Mouse (Mus musculus) macrophage (primary cell): ENCODE data around the gene Tuba4a. TPM values are rescaled to one million over a fixed set of nuclear protein-coding genes. Genes with fewer than 3 reads are reported as not detected.

Source experiments
- H3K27ac ChIP-seq: fragments of 350-480 bp; formaldehyde crosslinking; 2 replicates; pipeline ENCODE4 v1.9.0; 2021
- H3K36me3 ChIP-seq: fragments of 350-480 bp; formaldehyde crosslinking; 2 replicates; pipeline ENCODE4 v1.9.0; 2021; ENCODE audit errors: inconsistent target
- H3K4me3 ChIP-seq: fragments of 350-480 bp; formaldehyde crosslinking; 2 replicates; pipeline ENCODE4 v1.9.0; 2021; ENCODE audit errors: inconsistent target
- H3K79me2 ChIP-seq: fragments of 350-480 bp; formaldehyde crosslinking; 2 replicates; pipeline ENCODE4 v1.9.0; 2021; ENCODE audit errors: inconsistent target
- WGBS: methylation state at CpG from one replicate; pipeline ENCODE4 v1.1.7; 2026; ENCODE audit warnings: inconsistent platforms; ENCODE audit not compliant: missing documents; 5-methylcytosine and 5-hydroxymethylcytosine counted together
- polyA plus RNA-seq: library from polyadenylated mRNA; stranded (reverse); fragments of 250-400 nt; gene quantifications from 3 replicates; pipeline ENCODE4 v1.2.4, GENCODE M21; 2018; ENCODE audit warnings: inconsistent platforms

Tuba4a gene
- polyA plus RNA-seq, 1 experiment from 2014 or later: 23.4 TPM

DNA sequence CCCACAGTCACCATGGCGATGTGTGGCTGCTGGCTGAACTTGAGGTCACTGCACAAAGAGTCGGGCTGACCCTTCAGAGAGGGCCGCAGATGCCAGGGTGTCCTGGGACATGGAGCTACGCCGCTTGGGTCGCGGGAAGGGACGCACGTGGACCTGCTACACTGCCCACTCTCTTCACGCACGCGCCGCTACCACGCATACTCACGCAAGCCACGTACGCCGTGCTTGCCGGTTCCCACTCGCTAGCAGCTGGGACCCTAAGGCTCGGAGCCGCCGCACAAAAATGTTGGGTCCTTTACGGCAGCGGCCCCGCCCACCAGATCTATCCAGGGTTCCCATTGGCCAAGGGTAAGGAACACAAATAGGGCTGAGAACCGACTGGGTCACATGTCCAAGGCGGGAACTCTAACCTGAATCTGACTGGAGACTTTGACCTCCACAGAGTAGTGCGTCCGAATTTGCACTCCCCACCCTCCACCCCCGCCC is 39.5 kb downstream of the Tuba4a start, which contains the start of gene Abcb6:
TSS of gene Abcb6 (minus strand) at position 288 of the 486 bp plus-strand sequence.
- under 1% methylated on average over 31 of the region's 31 CpGs for WGBS
- Histone ChIP-seq H3K4me3 (peak within 1 kb of the TSS; percentile 44), H3K27ac (no peak within 1 kb of the TSS), H3K36me3 (peaks cover 33% of the 10 kb centered on the region), H3K79me2 (no peaks in the 10 kb centered on the region)

GRCm38 (mm10) chr1:75179334-75180104 is 40.1 kb downstream of the Tuba4a start:
- no peak overlapping the region for H3K27ac ChIP-seq
- WGBS: 3% methylated on average over 23 of the region's 23 CpGs
- peak overlapping the region; percentile 44 for H3K4me3 ChIP-seq
- H3K36me3 ChIP-seq: peaks cover 27% of the 10 kb centered on the region
- H3K79me2 ChIP-seq: no peaks in the 10 kb centered on the region

DNA sequence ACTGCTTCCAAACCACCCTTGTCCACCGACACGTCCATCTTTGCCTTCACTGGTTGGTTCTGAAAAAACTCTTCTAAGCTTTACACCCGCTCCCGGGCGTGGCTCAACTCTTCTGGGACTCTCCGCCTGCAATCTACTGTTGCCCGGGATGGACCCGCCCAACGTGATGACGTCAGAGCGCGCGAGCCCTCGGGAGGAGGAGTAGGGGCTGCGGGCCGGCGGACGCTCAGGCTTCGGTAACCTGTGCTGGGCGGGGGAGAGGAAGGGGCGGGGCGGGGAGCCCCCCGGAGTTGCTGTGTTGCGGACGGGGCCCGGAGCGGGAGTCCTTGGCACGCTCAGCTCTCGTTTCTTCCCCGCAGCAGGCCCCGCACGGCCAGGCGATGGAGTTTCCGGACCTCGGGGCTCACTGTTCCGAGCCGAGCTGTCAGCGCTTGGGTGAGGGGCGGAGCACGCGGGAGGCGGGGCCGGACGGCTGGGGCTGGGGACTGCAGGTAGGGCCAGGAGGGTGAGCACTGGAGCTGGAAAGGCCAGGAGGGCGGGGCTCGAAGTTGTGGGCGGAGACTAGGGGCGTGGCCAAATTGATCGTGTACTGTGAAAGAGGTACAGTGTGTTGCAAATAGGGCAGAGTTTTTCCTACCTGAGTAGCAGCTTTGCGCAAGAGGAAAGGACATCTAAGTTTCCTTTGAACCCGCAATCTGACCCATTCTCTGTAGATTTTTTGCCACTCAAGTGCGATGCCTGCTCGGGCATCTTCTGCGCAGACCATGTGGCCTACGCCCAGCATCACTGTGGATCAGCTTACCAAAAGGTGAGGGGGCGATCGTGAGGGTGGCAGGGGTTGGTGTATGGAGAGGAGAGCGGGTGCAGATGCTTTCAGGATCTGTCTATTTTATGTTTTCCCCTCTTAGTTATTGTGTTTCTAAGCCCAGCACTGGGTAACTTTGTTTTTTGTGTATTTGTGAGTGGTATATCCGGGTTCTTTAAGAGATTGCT is 50.9 kb downstream of the Tuba4a start, which contains the start of gene Zfand2b:
TSS of gene Zfand2b (plus strand) at position 175 of the 993 bp plus-strand sequence.
- H3K4me3 ChIP-seq: peak within 1 kb of the TSS; percentile 21
- 0 out of 2 replicates have a peak within 1 kb of the TSS, but pooled peaks have one; percentile 25 for H3K27ac ChIP-seq
- H3K79me2 ChIP-seq: no peaks in the 10 kb centered on the region
- peaks cover 34% of the 10 kb centered on the region for H3K36me3 ChIP-seq
- 6% methylated on average over 58 of the region's 59 CpGs for WGBS

DNA sequence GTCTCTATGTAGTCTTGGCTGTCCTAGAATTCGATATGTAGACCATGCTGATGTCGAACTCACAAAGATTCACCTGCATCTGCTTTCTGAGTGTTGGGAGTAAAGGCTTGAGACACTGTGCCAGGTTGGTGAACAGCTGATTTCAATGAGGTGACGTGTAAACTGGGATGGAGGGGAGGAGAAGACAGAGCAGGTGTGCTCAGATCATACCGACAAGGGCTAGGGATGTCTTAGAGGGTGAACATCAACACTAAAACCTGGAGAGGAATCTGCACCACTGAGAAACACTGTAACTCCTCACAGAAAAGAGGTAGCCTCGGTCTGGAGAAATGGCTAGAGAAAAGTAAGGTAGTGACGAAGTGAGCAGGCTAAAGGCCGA is 51.6 kb downstream of the Tuba4a start:
- Histone ChIP-seq H3K4me3 (peak overlapping the region; percentile 21), H3K36me3 (peaks cover 29% of the 10 kb centered on the region), H3K79me2 (no peaks in the 10 kb centered on the region), H3K27ac (0 out of 2 replicates have a peak overlapping the region, but pooled peaks have one; percentile 25)
- 19% methylated on average over 7 of the region's 7 CpGs for WGBS

Other genes with a start within 250 kb of the Tuba4a start
- gene Nhej1, start 94.7 kb downstream of the Tuba4a start, polyA plus RNA-seq: 2.1 to 3.5 TPM (median 2.5 TPM) in 3 replicates
- gene Slc23a3, start 86.0 kb downstream of the Tuba4a start, polyA plus RNA-seq: not detected in 3 replicates
- 52.3 to 87.8 TPM (median 60.4 TPM) in 3 replicates for gene Cnppd1, start 77.2 kb downstream of the Tuba4a start, polyA plus RNA-seq
- 56.8 to 88.1 TPM (median 67.2 TPM) in 3 replicates for gene Retreg2, start 77.1 kb downstream of the Tuba4a start, polyA plus RNA-seq
- gene Zfand2b, start 51.2 kb downstream of the Tuba4a start, polyA plus RNA-seq: 16.6 to 24.7 TPM (median 21.2 TPM) in 3 replicates
- gene Abcb6, start 39.5 kb downstream of the Tuba4a start, polyA plus RNA-seq: 5.1 to 12.7 TPM (median 6.4 TPM) in 3 replicates
- 7.3 to 11.6 TPM (median 9.2 TPM) in 3 replicates for gene Ankzf1, start 27.7 kb downstream of the Tuba4a start, polyA plus RNA-seq
- 9.0 to 21.6 TPM (median 10.2 TPM) in 3 replicates for gene Atg9a, start 27.7 kb downstream of the Tuba4a start, polyA plus RNA-seq
- gene Glb1l, start 9.1 kb downstream of the Tuba4a start, polyA plus RNA-seq: 9.8 to 15.2 TPM (median 13.2 TPM) in 3 replicates
- gene Stk16, start 9.0 kb downstream of the Tuba4a start, polyA plus RNA-seq: 31.1 to 48.8 TPM (median 46.3 TPM) in 3 replicates
- not detected in 3 replicates for gene A630095N17Rik, start 12.2 kb upstream of the Tuba4a start, polyA plus RNA-seq
- 9.7 to 10.3 TPM (median 10.1 TPM) in 3 replicates for gene Dnajb2, start 16.5 kb upstream of the Tuba4a start, polyA plus RNA-seq
- gene Ptprn, start 44.6 kb upstream of the Tuba4a start, polyA plus RNA-seq: 0.04 to 0.26 TPM in 2 of 3 replicates, not detected in the other
- gene Resp18, start 58.5 kb upstream of the Tuba4a start, polyA plus RNA-seq: not detected in 3 replicates
- gene Dnpep, start 98.1 kb upstream of the Tuba4a start, polyA plus RNA-seq: 28.9 to 35.0 TPM (median 29.8 TPM) in 3 replicates
- not detected in 3 replicates for gene Des, start 140.5 kb upstream of the Tuba4a start, polyA plus RNA-seq
- 98.9 to 144 TPM (median 121 TPM) in 3 replicates for gene Speg, start 155.4 kb upstream of the Tuba4a start, polyA plus RNA-seq
- 36.3 to 56.6 TPM (median 40.3 TPM) in 3 replicates for gene Gmppa, start 216.1 kb upstream of the Tuba4a start, polyA plus RNA-seq
- gene Asic4, start 230.6 kb upstream of the Tuba4a start, polyA plus RNA-seq: not detected in 3 replicates